Mouse (Mus musculus) T-helper 1 cell (primary cell): ENCODE results near the gene Vstm2l.

Experiments
- in situ Hi-C: fragments of 300-600 bp; cut with MboI, MseI; formaldehyde crosslinking; loops from one replicate; pipeline ENCODE4 v1.15.1; 2025; ENCODE audit warnings: high pct_unique_total_duplicates

Gene Vstm2l

GRCm38 (mm10) chr2:157914105-157914764 is at the start of gene Vstm2l:
TSS of gene Vstm2l (plus strand) at chr2:157914653.
- in situ Hi-C loops, result no loop called here

- in situ Hi-C loops, result no loop called here
Observed at GRCm38 (mm10) chr2:157867126-157867525, 47.3 kb upstream of the Vstm2l start.

- in situ Hi-C loops, result no loop called here
Observed at GRCm38 (mm10) chr2:157870247-157870646, 44.2 kb upstream of the Vstm2l start.

GRCm38 (mm10) chr2:157873223-157873622 is 41.2 kb upstream of the Vstm2l start:
- in situ Hi-C loops, result no loop called here

GRCm38 (mm10) chr2:157873691-157874090 is 40.8 kb upstream of the Vstm2l start:
- in situ Hi-C loops, result no loop called here

GRCm38 (mm10) chr2:157875111-157875510 is 39.3 kb upstream of the Vstm2l start:
- in situ Hi-C loops, result no loop called here

- in situ Hi-C loops, result no loop called here
Observed at GRCm38 (mm10) chr2:157877394-157877793, 37.1 kb upstream of the Vstm2l start.

- in situ Hi-C loops, result no loop called here
Observed at GRCm38 (mm10) chr2:157877967-157878366, 36.5 kb upstream of the Vstm2l start.

GRCm38 (mm10) chr2:157881939-157882338 is 32.5 kb upstream of the Vstm2l start:
- in situ Hi-C loops, result no loop called here

GRCm38 (mm10) chr2:157887275-157888025 is 27.0 kb upstream of the Vstm2l start:
- in situ Hi-C loops, result no loop called here

- in situ Hi-C loops, result no loop called here
Observed at GRCm38 (mm10) chr2:157891166-157891565, 23.3 kb upstream of the Vstm2l start.

GRCm38 (mm10) chr2:157897131-157897530 is 17.3 kb upstream of the Vstm2l start:
- in situ Hi-C loops, result no loop called here

GRCm38 (mm10) chr2:157913204-157913636 is 1.2 kb upstream of the Vstm2l start:
- in situ Hi-C loops, result no loop called here

- in situ Hi-C loops, result no loop called here
Observed at GRCm38 (mm10) chr2:157913705-157914104, 748 bp upstream of the Vstm2l start.

GRCm38 (mm10) chr2:157914889-157915517 is 550 bp downstream of the Vstm2l start:
- in situ Hi-C loops, result no loop called here

GRCm38 (mm10) chr2:157918529-157918928 is 4.1 kb downstream of the Vstm2l start:
- in situ Hi-C loops, result no loop called here

- in situ Hi-C loops, result no loop called here
Observed at GRCm38 (mm10) chr2:157921551-157921950, 7.1 kb downstream of the Vstm2l start.

- in situ Hi-C loops, result no loop called here
Observed at GRCm38 (mm10) chr2:157923406-157923805, 9.0 kb downstream of the Vstm2l start.

GRCm38 (mm10) chr2:157924504-157924903 is 10.1 kb downstream of the Vstm2l start:
- in situ Hi-C loops, result no loop called here

- in situ Hi-C loops, result no loop called here
Observed at GRCm38 (mm10) chr2:157926502-157926901, 12.0 kb downstream of the Vstm2l start.

- in situ Hi-C loops, result no loop called here
Observed at GRCm38 (mm10) chr2:157926927-157927326, 12.5 kb downstream of the Vstm2l start.

- in situ Hi-C loops, result no loop called here
Observed at GRCm38 (mm10) chr2:157927397-157927796, 12.9 kb downstream of the Vstm2l start.

- in situ Hi-C loops, result no loop called here
Observed at GRCm38 (mm10) chr2:157927815-157928214, 13.4 kb downstream of the Vstm2l start.
